Mouse (Mus musculus) MEL (cell line): ENCODE measurements around the gene Fcf1. TPM values are rescaled to one million over a fixed set of nuclear protein-coding genes. Genes with fewer than 3 reads are reported as not detected.
A peak's percentile ranks its signal among the peaks of the same experiment; 100 is the strongest.

Experiments
- DNase-seq: peaks from one replicate; pipeline ENCODE4 v3.0.0; 2011; ENCODE audit warnings: low read depth, low spot score
- H3K27ac ChIP-seq: 2 replicates; pipeline ENCODE4 v1.5.1; 2012; ENCODE audit warnings: low read depth, mild to moderate bottlenecking, control low read depth, low read length, moderate library complexity; ENCODE audit not compliant: control insufficient read depth
- H3K27me3 ChIP-seq, 2 experiments: fragments of 150-350 bp in 1 of 2; sonication (generic) in 1 of 2; 2 replicates each; pipeline ENCODE4 v1.6.1; 2012; ENCODE audit warnings: low read length in 2 of 2, mild to moderate bottlenecking in 2 of 2, improper control_type of control experiment in 1 of 2, moderate library complexity in 1 of 2; ENCODE audit not compliant: insufficient read depth in 2 of 2, control insufficient read depth in 1 of 2
- H3K36me3 ChIP-seq, 2 experiments: 2 replicates each; pipeline ENCODE4 v1.6.1; 2012 to 2014; ENCODE audit warnings: low read length in 2 of 2, improper control_type of control experiment in 1 of 2, inconsistent platforms in 1 of 2, mild to moderate bottlenecking in 1 of 2; ENCODE audit not compliant: insufficient read depth in 2 of 2, control insufficient read depth in 1 of 2
- H3K4me1 ChIP-seq, 2 experiments: fragments of 150-350 bp in 1 of 2; sonication (generic) in 1 of 2; 2 replicates each; pipeline ENCODE4 v1.6.1; 2012; ENCODE audit warnings: low read length in 2 of 2, improper control_type of control experiment in 1 of 2, mild to moderate bottlenecking in 1 of 2; ENCODE audit not compliant: insufficient read depth in 2 of 2, control insufficient read depth in 1 of 2
- H3K4me3 ChIP-seq, 2 experiments: fragments of 150-350 bp in 1 of 2; sonication (generic) in 1 of 2; 2 replicates each; pipeline ENCODE4 v1.5.1; 2012; ENCODE audit warnings: low read depth in 2 of 2, low read length in 2 of 2, mild to moderate bottlenecking in 2 of 2, moderate library complexity in 2 of 2, control low read depth in 1 of 2, improper control_type of control experiment in 1 of 2; ENCODE audit not compliant: control insufficient read depth in 1 of 2, insufficient read depth in 1 of 2
- H3K79me2 ChIP-seq: 2 replicates; pipeline ENCODE4 v1.6.1; 2012; ENCODE audit warnings: mild to moderate bottlenecking, low read length, moderate library complexity; ENCODE audit not compliant: control insufficient read depth, poor library complexity, insufficient read depth
- H3K9ac ChIP-seq: 2 replicates; pipeline ENCODE4 v1.6.1; 2012; ENCODE audit warnings: low read depth, mild to moderate bottlenecking, control low read depth, low read length, moderate library complexity; ENCODE audit not compliant: control insufficient read depth, poor library complexity, severe bottlenecking
- H3K9me3 ChIP-seq: fragments of 150-350 bp; sonication (generic); replicated peaks from 2 replicates; pipeline ENCODE4 v1.6.1; 2012; ENCODE audit warnings: mild to moderate bottlenecking, low read length, improper control_type of control experiment, moderate library complexity; ENCODE audit not compliant: insufficient read depth
- E2F4 ChIP-seq: IDR thresholded peaks from 2 replicates; pipeline ENCODE4 v1.6.1; 2011; ENCODE audit warnings: low read depth, low read length, improper control_type of control experiment, borderline replicate concordance
- ELF1 ChIP-seq: IDR thresholded peaks from 2 replicates; pipeline ENCODE4 v1.6.1; 2014; ENCODE audit warnings: low read depth, mild to moderate bottlenecking, inconsistent platforms, low read length, improper control_type of control experiment, moderate library complexity
- EP300 ChIP-seq, 2 experiments: IDR thresholded peaks; 2 replicates each; pipeline ENCODE4 v1.6.1; 2011; ENCODE audit warnings: improper control_type of control experiment in 2 of 2, low read length in 2 of 2, low read depth in 1 of 2, mild to moderate bottlenecking in 1 of 2
- MAFK ChIP-seq: IDR thresholded peaks from 2 replicates; pipeline ENCODE4 v1.6.1; 2011; ENCODE audit warnings: low read depth, mild to moderate bottlenecking, low read length, improper control_type of control experiment, borderline replicate concordance
- MAX ChIP-seq: IDR thresholded peaks from 2 replicates; pipeline ENCODE4 v1.6.1; 2011; ENCODE audit warnings: low read length, improper control_type of control experiment
- MEF2A ChIP-seq: IDR thresholded peaks from 2 replicates; pipeline ENCODE4 v1.6.1; 2014; ENCODE audit warnings: low read depth, mild to moderate bottlenecking, inconsistent platforms, low read length, improper control_type of control experiment; ENCODE audit not compliant: poor library complexity, insufficient replicate concordance, severe bottlenecking; ENCODE audit errors: extremely low read depth
- MXI1 ChIP-seq: IDR thresholded peaks from 2 replicates; pipeline ENCODE4 v1.6.1; 2011; ENCODE audit warnings: mild to moderate bottlenecking, low read depth, low read length, improper control_type of control experiment
- MYB ChIP-seq: IDR thresholded peaks from 2 replicates; pipeline ENCODE4 v1.6.1; 2011; ENCODE audit warnings: mild to moderate bottlenecking, low read depth, low read length, improper control_type of control experiment
- NRF1 ChIP-seq: IDR thresholded peaks from 2 replicates; pipeline ENCODE4 v1.6.1; 2014; ENCODE audit warnings: low read depth, mild to moderate bottlenecking, inconsistent platforms, low read length, improper control_type of control experiment, moderate library complexity; ENCODE audit not compliant: poor library complexity, insufficient read depth, severe bottlenecking
- POLR2A ChIP-seq, 2 experiments: IDR thresholded peaks; 2 replicates each; pipeline ENCODE4 v1.6.1; 2011 to 2012; ENCODE audit warnings: low read length in 2 of 2, mild to moderate bottlenecking in 2 of 2, control low read depth in 1 of 2, improper control_type of control experiment in 1 of 2, low read depth in 1 of 2, moderate library complexity in 1 of 2; ENCODE audit not compliant: control insufficient read depth in 1 of 2, insufficient read depth in 1 of 2, poor library complexity in 1 of 2
- POLR2AphosphoS2 ChIP-seq: IDR thresholded peaks from 2 replicates; pipeline ENCODE4 v1.6.1; 2011; ENCODE audit warnings: low read length, improper control_type of control experiment
- POLR2AphosphoS5 ChIP-seq: IDR thresholded peaks from 2 replicates; pipeline ENCODE4 v1.6.1; 2012; ENCODE audit warnings: low read depth, borderline replicate concordance, mild to moderate bottlenecking, inconsistent platforms, low read length, moderate library complexity, mixed read lengths
- RAD21 ChIP-seq: IDR thresholded peaks from 2 replicates; pipeline ENCODE4 v1.6.1; 2011; ENCODE audit warnings: mild to moderate bottlenecking, low read depth, low read length, improper control_type of control experiment
- SIN3A ChIP-seq: IDR thresholded peaks from 2 replicates; pipeline ENCODE4 v1.6.1; 2012; ENCODE audit warnings: low read length, improper control_type of control experiment, inconsistent platforms
- SMC3 ChIP-seq: IDR thresholded peaks from 2 replicates; pipeline ENCODE4 v1.6.1; 2011; ENCODE audit warnings: low read depth, low read length, improper control_type of control experiment
- TBP ChIP-seq: IDR thresholded peaks from 2 replicates; pipeline ENCODE4 v1.8.0; 2011; ENCODE audit warnings: low read depth, low read length, improper control_type of control experiment
- USF2 ChIP-seq, 2 experiments: IDR thresholded peaks; 2 replicates each; pipeline ENCODE4 v1.6.1; 2011 to 2012; ENCODE audit warnings: improper control_type of control experiment in 2 of 2, low read length in 2 of 2, borderline replicate concordance in 1 of 2, inconsistent platforms in 1 of 2, low read depth in 1 of 2, mild to moderate bottlenecking in 1 of 2; ENCODE audit not compliant: insufficient read depth in 1 of 2
- ZKSCAN1 ChIP-seq: IDR thresholded peaks from 2 replicates; pipeline ENCODE4 v1.6.1; 2012; ENCODE audit warnings: low read depth, mild to moderate bottlenecking, inconsistent platforms, low read length, improper control_type of control experiment, moderate library complexity
- polyA plus RNA-seq, 2 experiments: library from polyadenylated mRNA; stranded (reverse) in 1 of 2; unstranded in 1 of 2; fragments of >175 nt in 1 of 2; fragments of >200 nt in 1 of 2; gene quantifications; 2 replicates each; pipeline versions ENCODE4 v1.2.1 to v1.2.4; 2012; ENCODE audit warnings: low replicate concordance in 2 of 2, low read depth in 1 of 2; ENCODE audit not compliant: insufficient read length in 2 of 2, insufficient read depth in 1 of 2, missing spikeins in 1 of 2
- total RNA-seq: library from RNA; depleted of rRNA; stranded (reverse); fragments of 300-350 nt; gene quantifications from 2 replicates; pipeline ENCODE4 v1.2.3, GENCODE M21; 2012

Gene Fcf1
- total and polyA plus RNA-seq, 3 experiments = 172 to 250 TPM; not detected in 1

- H3K36me3 ChIP-seq = peaks cover 11 to 39% of the 10 kb centered on the region in 2 experiments
- DNase-seq = peak; percentile 70
- peak in 1 of 2 experiments; percentile 30; a peak in 1 of 4 replicates for TF ChIP-seq EP300 (IDR thresholded peaks at IDR 0.05; ENCODE audit: low read depth in 1 of 2, low read length in 2 of 2)
- 0 out of 2 replicates have a peak, but pooled peaks have one; percentile 28 for TF ChIP-seq MXI1
- no peak for TF ChIP-seq TBP
- TF ChIP-seq E2F4 = peak; percentile 86; the same call in 1 of the 2 replicates
These were observed 25.7 kb upstream of the Fcf1 start for GRCm38 (mm10) chr12:84944813-84945553.

GRCm38 (mm10) chr12:84947894-84948583 lies 22.7 kb upstream of the Fcf1 start:
- Histone ChIP-seq H3K36me3 (peaks cover 15 to 24% of the 10 kb centered on the region in 2 experiments), H3K79me2 (0 out of 2 replicates have a peak, but pooled peaks cover 1% of the 10 kb centered on the region), H3K4me1 (peaks cover 18 to 25% of the 10 kb centered on the region in 2 experiments), H3K9ac (no peak overlapping the region), H3K4me3 (no peak overlapping the region), H3K27ac (no peak overlapping the region), H3K27me3 (no peaks in the 10 kb centered on the region), H3K9me3 (no peaks in the 10 kb centered on the region)
- TF ChIP-seq MXI1 = no peak
- TF ChIP-seq MEF2A = no peak
- no peak for TF ChIP-seq USF2 (IDR thresholded peaks at IDR 0.05; ENCODE audit: borderline replicate concordance in 1 of 2, insufficient read depth in 1 of 2, low read depth in 1 of 2, low read length in 2 of 2)
- TF ChIP-seq E2F4 = no peak
- TF ChIP-seq MYB = no peak
- TF ChIP-seq MAX = no peak
- no peak for TF ChIP-seq ZKSCAN1
- no peak for TF ChIP-seq ELF1
- TF ChIP-seq POLR2A (IDR thresholded peaks at IDR 0.05; ENCODE audit: control insufficient read depth in 1 of 2, insufficient read depth in 1 of 2, low read depth in 1 of 2, low read length in 2 of 2, poor library complexity in 1 of 2) = no peak
- TF ChIP-seq POLR2AphosphoS2 = no peak
- TF ChIP-seq SMC3 = no peak
- no peak for TF ChIP-seq RAD21
- TF ChIP-seq SIN3A = no peak
- no peak for TF ChIP-seq POLR2AphosphoS5
- no peak for TF ChIP-seq MAFK
- TF ChIP-seq NRF1 = no peak
- no peak for DNase-seq

More at GRCm38 (mm10) chr12:84944813-84945553, 25.7 kb upstream of the Fcf1 start:
- peaks cover 23 to 42% of the 10 kb centered on the region in 2 experiments for H3K4me1 ChIP-seq
- no peak overlapping the region for H3K4me3 ChIP-seq
- H3K27me3 ChIP-seq = no peaks in the 10 kb centered on the region
- H3K9me3 ChIP-seq = no peaks in the 10 kb centered on the region
- H3K79me2 ChIP-seq = no peaks in the 10 kb centered on the region
- peak overlapping the region; percentile 98 for H3K27ac ChIP-seq
- peak overlapping the region; percentile 61 for H3K9ac ChIP-seq
